18 mouse cellular contexts compared by ENCODE assay signal in the genomic region with DNA sequence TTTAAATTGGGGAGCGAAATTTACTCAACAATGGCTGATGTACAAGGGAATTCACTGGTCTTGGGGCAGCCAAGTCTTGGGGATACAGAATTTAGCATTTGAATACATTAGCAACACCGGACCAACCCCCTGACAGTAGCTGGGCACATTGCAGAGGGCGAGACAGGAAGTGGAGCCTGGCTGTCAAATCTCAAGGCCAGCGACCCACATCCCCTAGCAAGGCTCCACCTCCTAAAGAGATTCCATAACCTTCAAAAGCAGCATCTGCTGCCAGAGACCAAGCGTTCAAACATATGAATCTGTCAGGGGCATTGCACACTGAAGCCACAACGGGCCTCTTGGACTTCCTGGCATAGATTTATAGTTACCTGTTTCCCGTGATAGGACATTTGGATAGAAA. TPM values are rescaled to one million over a fixed set of nuclear protein-coding genes. Genes with fewer than 3 reads are reported as not detected.
A peak's percentile ranks its signal among the peaks of the same experiment; 100 is the strongest.
DNase-seq lines count a peak whose midpoint lies in the region; ATAC-seq lines count a peak whose summit lies in the region.
"Had no signal": no experiment of that assay in that cellular context is flagged by ENCODE, and none has a peak within 500 bp of the region (broad histone marks: within the 10 kb centered on the region; RNA-seq: fewer than 3 reads in every experiment).

No protein-coding gene starts in this region.

- ATAC-seq in hematopoietic stem cell, adult 5-6 weeks (replicated peaks in 1 of 2; ENCODE audit: insufficient read depth in 1 of 2, low FRiP score in 2 of 2, low TSS enrichment in 1 of 2, low read depth in 1 of 2, poor library complexity in 2 of 2, severe bottlenecking in 2 of 2): peak; percentile 51 to 67
- ATAC-seq: activated CD4-positive, CD25-positive, alpha-beta regulatory T cell, adult 4 months; forebrain, embryonic 14.5 days; forebrain, embryonic 16.5 days; Patski had no signal

- intact Hi-C loops in heart, postnatal 14 days (cut with DNase I): no loop called here

- peak; percentile 69 for DNase-seq in heart, adult 11 months
- DNase-seq in heart, postnatal 14 days: no peak
- DNase-seq in 416B (ENCODE audit: low read depth): peak; percentile 75
- no peak for DNase-seq in right cerebral cortex, adult 2 months (ENCODE audit: low spot score in 2 of 2)
- DNase-seq: adrenal gland, adult 8-10 months; adrenal gland, postnatal 14 days; adrenal gland, postnatal 36 days; cerebellum, adult 11-12 months; cerebellum, adult 2 months; cerebellum, adult 9-10 months; cerebellum, postnatal 10 days; cerebellum, postnatal 25 days; embryo, embryonic 11 days had no signal

RNA-seq across cellular contexts. Expression of a gene that starts 17.5 kb away (rescaled TPM):
- 10 to 100 TPM; 37.3 to 38.5 TPM for total RNA-seq in heart, postnatal 14 days (2021)
- 15.9 and 18.1 TPM in 2 replicates for total RNA-seq in hematopoietic stem cell, adult 5-6 weeks (2017)

Comparison
In these comparisons a context has a peak if more than half of its experiments do, and no peak if none do; other contexts are left out.
1. DNase-seq: peak in heart, adult 11 months (single experiment) and 416B (single experiment); none in heart, postnatal 14 days (0 of 2) and right cerebral cortex, adult 2 months (0 of 2).